Mouse (Mus musculus): ENCODE measurements at regions not wholly inside any gene's neighbourhood (a gene's known extent, or its start where the extent isn't known, plus 50 kb on each side); places are given as distances from the start of the nearest gene placed in this dataset.

- no peak overlapping the region for H3K27ac ChIP-seq (ENCODE audit: low read length)
- no peaks in the 10 kb centered on the region for H3K36me3 ChIP-seq (ENCODE audit: control insufficient read depth, insufficient read depth, low read length)
- no peak overlapping the region for H3K4me2 ChIP-seq (replicated peaks; ENCODE audit: low read depth, low read length)
- no peaks in the 10 kb centered on the region for H3K27me3 ChIP-seq (ENCODE audit: control insufficient read depth, insufficient read depth, low read length)
- H3K9me3 ChIP-seq (ENCODE audit: control insufficient read depth, low read depth, low read length): no peaks in the 10 kb centered on the region
- 92% methylated on average over 6 of the region's 6 CpGs for WGBS
- H3K9ac ChIP-seq (replicated peaks; ENCODE audit: low read depth, low read length): no peak overlapping the region
- H3K4me1 ChIP-seq (ENCODE audit: control insufficient read depth, insufficient read depth, low read length): no peaks in the 10 kb centered on the region
- H3K4me3 ChIP-seq (ENCODE audit: low read depth, low read length): no peak overlapping the region
- ATAC-seq (ENCODE audit: insufficient number of reproducible peaks, insufficient read depth, low FRiP score, low read depth): no peak
These were observed 187.1 kb upstream of the Gjb5 start for GRCm38 (mm10) chr4:127545106-127545505.

GRCm38 (mm10) chr4:127543276-127543675 is 185.3 kb upstream of the Gjb5 start:
- Histone ChIP-seq H3K4me3 (ENCODE audit: low read depth, low read length) (no peak overlapping the region), H3K9me3 (ENCODE audit: control insufficient read depth, low read depth, low read length) (no peaks in the 10 kb centered on the region), H3K27me3 (ENCODE audit: control insufficient read depth, insufficient read depth, low read length) (no peaks in the 10 kb centered on the region), H3K4me2 (replicated peaks; ENCODE audit: low read depth, low read length) (no peak overlapping the region), H3K36me3 (ENCODE audit: control insufficient read depth, insufficient read depth, low read length) (no peaks in the 10 kb centered on the region), H3K9ac (replicated peaks; ENCODE audit: low read depth, low read length) (no peak overlapping the region), H3K27ac (ENCODE audit: low read length) (no peak overlapping the region), H3K4me1 (ENCODE audit: control insufficient read depth, insufficient read depth, low read length) (no peaks in the 10 kb centered on the region)
- ATAC-seq (ENCODE audit: insufficient number of reproducible peaks, insufficient read depth, low FRiP score, low read depth): no peak
- 85% methylated on average over 2 of the region's 2 CpGs for WGBS

GRCm38 (mm10) chr4:127542771-127543170 is 184.8 kb upstream of the Gjb5 start:
- H3K27ac ChIP-seq (ENCODE audit: low read length): no peak overlapping the region
- no peaks in the 10 kb centered on the region for H3K9me3 ChIP-seq (ENCODE audit: control insufficient read depth, low read depth, low read length)
- H3K4me3 ChIP-seq (ENCODE audit: low read depth, low read length): no peak overlapping the region
- no peaks in the 10 kb centered on the region for H3K36me3 ChIP-seq (ENCODE audit: control insufficient read depth, insufficient read depth, low read length)
- no peaks in the 10 kb centered on the region for H3K27me3 ChIP-seq (ENCODE audit: control insufficient read depth, insufficient read depth, low read length)
- H3K4me1 ChIP-seq (ENCODE audit: control insufficient read depth, insufficient read depth, low read length): no peaks in the 10 kb centered on the region
- no peak for ATAC-seq (ENCODE audit: insufficient number of reproducible peaks, insufficient read depth, low FRiP score, low read depth)
- H3K9ac ChIP-seq (replicated peaks; ENCODE audit: low read depth, low read length): no peak overlapping the region
- 51% methylated on average over 4 of the region's 4 CpGs for WGBS
- no peak overlapping the region for H3K4me2 ChIP-seq (replicated peaks; ENCODE audit: low read depth, low read length)

GRCm38 (mm10) chr4:127536952-127537351 is 179.0 kb upstream of the Gjb5 start:
- no peak overlapping the region for H3K9ac ChIP-seq (replicated peaks; ENCODE audit: low read depth, low read length)
- 49% methylated on average over 5 of the region's 5 CpGs for WGBS
- H3K4me3 ChIP-seq (ENCODE audit: low read depth, low read length): no peak overlapping the region
- no peaks in the 10 kb centered on the region for H3K27me3 ChIP-seq (ENCODE audit: control insufficient read depth, insufficient read depth, low read length)
- H3K4me2 ChIP-seq (replicated peaks; ENCODE audit: low read depth, low read length): no peak overlapping the region
- no peak overlapping the region for H3K27ac ChIP-seq (ENCODE audit: low read length)
- H3K36me3 ChIP-seq (ENCODE audit: control insufficient read depth, insufficient read depth, low read length): no peaks in the 10 kb centered on the region
- H3K9me3 ChIP-seq (ENCODE audit: control insufficient read depth, low read depth, low read length): no peaks in the 10 kb centered on the region
- H3K4me1 ChIP-seq (ENCODE audit: control insufficient read depth, insufficient read depth, low read length): no peaks in the 10 kb centered on the region
- no peak for ATAC-seq (ENCODE audit: insufficient number of reproducible peaks, insufficient read depth, low FRiP score, low read depth)

- Histone ChIP-seq H3K9me3 (ENCODE audit: control insufficient read depth, low read depth, low read length) (no peaks in the 10 kb centered on the region), H3K36me3 (ENCODE audit: control insufficient read depth, insufficient read depth, low read length) (no peaks in the 10 kb centered on the region), H3K4me1 (ENCODE audit: control insufficient read depth, insufficient read depth, low read length) (no peaks in the 10 kb centered on the region), H3K9ac (replicated peaks; ENCODE audit: low read depth, low read length) (no peak overlapping the region), H3K27me3 (ENCODE audit: control insufficient read depth, insufficient read depth, low read length) (no peaks in the 10 kb centered on the region), H3K27ac (ENCODE audit: low read length) (no peak overlapping the region), H3K4me3 (ENCODE audit: low read depth, low read length) (no peak overlapping the region), H3K4me2 (replicated peaks; ENCODE audit: low read depth, low read length) (no peak overlapping the region)
- no peak for ATAC-seq (ENCODE audit: insufficient number of reproducible peaks, insufficient read depth, low FRiP score, low read depth)
- WGBS: 78% methylated on average over 7 of the region's 7 CpGs
These were observed 177.6 kb upstream of the Gjb5 start for GRCm38 (mm10) chr4:127535630-127536029.

GRCm38 (mm10) chr4:127534411-127534810 is 176.4 kb upstream of the Gjb5 start:
- H3K4me3 ChIP-seq (ENCODE audit: low read depth, low read length): no peak overlapping the region
- 98% methylated on average over 3 of the region's 3 CpGs for WGBS
- no peak for ATAC-seq (ENCODE audit: insufficient number of reproducible peaks, insufficient read depth, low FRiP score, low read depth)

GRCm38 (mm10) chr4:127533726-127534125 is 175.7 kb upstream of the Gjb5 start:
- no peak overlapping the region for H3K4me2 ChIP-seq (replicated peaks; ENCODE audit: low read depth, low read length)
- H3K27ac ChIP-seq (ENCODE audit: low read length): no peak overlapping the region
- no peak for ATAC-seq (ENCODE audit: insufficient number of reproducible peaks, insufficient read depth, low FRiP score, low read depth)
- H3K4me1 ChIP-seq (ENCODE audit: control insufficient read depth, insufficient read depth, low read length): no peaks in the 10 kb centered on the region
- no peak overlapping the region for H3K9ac ChIP-seq (replicated peaks; ENCODE audit: low read depth, low read length)
- no peaks in the 10 kb centered on the region for H3K36me3 ChIP-seq (ENCODE audit: control insufficient read depth, insufficient read depth, low read length)
- 66% methylated on average over 4 of the region's 4 CpGs for WGBS
- H3K4me3 ChIP-seq (ENCODE audit: low read depth, low read length): no peak overlapping the region
- no peaks in the 10 kb centered on the region for H3K27me3 ChIP-seq (ENCODE audit: control insufficient read depth, insufficient read depth, low read length)
- H3K9me3 ChIP-seq (ENCODE audit: control insufficient read depth, low read depth, low read length): no peaks in the 10 kb centered on the region

More at GRCm38 (mm10) chr4:127534411-127534810, 176.4 kb upstream of the Gjb5 start:
- H3K9me3 ChIP-seq (ENCODE audit: control insufficient read depth, low read depth, low read length): no peaks in the 10 kb centered on the region
- no peaks in the 10 kb centered on the region for H3K4me1 ChIP-seq (ENCODE audit: control insufficient read depth, insufficient read depth, low read length)
- no peak overlapping the region for H3K27ac ChIP-seq (ENCODE audit: low read length)
- H3K4me2 ChIP-seq (replicated peaks; ENCODE audit: low read depth, low read length): no peak overlapping the region
- H3K27me3 ChIP-seq (ENCODE audit: control insufficient read depth, insufficient read depth, low read length): no peaks in the 10 kb centered on the region
- H3K9ac ChIP-seq (replicated peaks; ENCODE audit: low read depth, low read length): no peak overlapping the region
- H3K36me3 ChIP-seq (ENCODE audit: control insufficient read depth, insufficient read depth, low read length): no peaks in the 10 kb centered on the region

- no peaks in the 10 kb centered on the region for H3K36me3 ChIP-seq (ENCODE audit: control insufficient read depth, insufficient read depth, low read length)
- H3K9ac ChIP-seq (replicated peaks; ENCODE audit: low read depth, low read length): no peak overlapping the region
- H3K4me3 ChIP-seq (ENCODE audit: low read depth, low read length): no peak overlapping the region
- H3K27me3 ChIP-seq (ENCODE audit: control insufficient read depth, insufficient read depth, low read length): no peaks in the 10 kb centered on the region
- 86% methylated on average over 11 of the region's 11 CpGs for WGBS
- H3K4me2 ChIP-seq (replicated peaks; ENCODE audit: low read depth, low read length): no peak overlapping the region
- H3K9me3 ChIP-seq (ENCODE audit: control insufficient read depth, low read depth, low read length): no peaks in the 10 kb centered on the region
- H3K27ac ChIP-seq (ENCODE audit: low read length): no peak overlapping the region
- ATAC-seq (ENCODE audit: insufficient number of reproducible peaks, insufficient read depth, low FRiP score, low read depth): no peak
- no peaks in the 10 kb centered on the region for H3K4me1 ChIP-seq (ENCODE audit: control insufficient read depth, insufficient read depth, low read length)
These were observed 172.8 kb upstream of the Gjb5 start for GRCm38 (mm10) chr4:127530779-127531178.

- H3K9me3 ChIP-seq (ENCODE audit: control insufficient read depth, low read depth, low read length): no peaks in the 10 kb centered on the region
- H3K27me3 ChIP-seq (ENCODE audit: control insufficient read depth, insufficient read depth, low read length): no peaks in the 10 kb centered on the region
- 93% methylated on average over 2 of the region's 2 CpGs for WGBS
- no peak overlapping the region for H3K9ac ChIP-seq (replicated peaks; ENCODE audit: low read depth, low read length)
- no peak overlapping the region for H3K27ac ChIP-seq (ENCODE audit: low read length)
- H3K36me3 ChIP-seq (ENCODE audit: control insufficient read depth, insufficient read depth, low read length): no peaks in the 10 kb centered on the region
- ATAC-seq (ENCODE audit: insufficient number of reproducible peaks, insufficient read depth, low FRiP score, low read depth): no peak
- no peak overlapping the region for H3K4me2 ChIP-seq (replicated peaks; ENCODE audit: low read depth, low read length)
- no peak overlapping the region for H3K4me3 ChIP-seq (ENCODE audit: low read depth, low read length)
- no peaks in the 10 kb centered on the region for H3K4me1 ChIP-seq (ENCODE audit: control insufficient read depth, insufficient read depth, low read length)
These were observed 164.2 kb upstream of the Gjb5 start for GRCm38 (mm10) chr4:127522151-127522550.
